ENCODE assay signal across 20 mouse cellular contexts in genomic region chr6:51457283-51457682, GRCm38 (mm10). TPM values are rescaled to one million over a fixed set of nuclear protein-coding genes. Genes with fewer than 3 reads are reported as not detected.
DNase-seq lines count a peak whose midpoint lies in the region; ATAC-seq and TF ChIP-seq lines count a peak whose summit lies in the region.
"Had no signal": no experiment of that assay in that cellular context is flagged by ENCODE, and none has a peak within 500 bp of the region (broad histone marks: within the 10 kb centered on the region; RNA-seq: fewer than 3 reads in every experiment).

No protein-coding gene starts in this region.

- H3K4me3 ChIP-seq in limb, embryonic 12.5 days (replicated peaks) = no peak overlapping the region
- H3K4me3 ChIP-seq in lung, postnatal 0 days (ENCODE audit: low read depth, low read length) = no peak overlapping the region
- H3K4me3 ChIP-seq: embryonic facial prominence, embryonic 10.5 days; erythroblast, embryonic 14.5 days; forebrain, embryonic 15.5 days; hindbrain, embryonic 12.5 days had no signal

- WGBS in limb, embryonic 12.5 days = 79% methylated on average over 3 of the region's 3 CpGs
- 66% methylated on average over 3 of the region's 3 CpGs for WGBS in lung, postnatal 0 days

- H3K27ac ChIP-seq in limb, embryonic 12.5 days = 0 out of 2 replicates have a peak overlapping the region, but pooled peaks have one; percentile 1
- H3K27ac ChIP-seq in lung, postnatal 0 days (ENCODE audit: low read length) = no peak overlapping the region
- H3K27ac ChIP-seq: embryonic facial prominence, embryonic 10.5 days; forebrain, embryonic 15.5 days; hindbrain, embryonic 12.5 days had no signal

- no peak for ATAC-seq in limb, embryonic 12.5 days (ENCODE audit: insufficient number of reproducible peaks, insufficient read depth, low FRiP score, low TSS enrichment, low read depth)
- ATAC-seq in lung, postnatal 0 days = no peak
- ATAC-seq: activated CD4-positive, CD25-positive, alpha-beta regulatory T cell, adult 4 months; forebrain, embryonic 15.5 days; hindbrain, embryonic 16.5 days had no signal

- H3K4me1 ChIP-seq in limb, embryonic 12.5 days (replicated peaks) = peaks cover 6% of the 10 kb centered on the region
- no peaks in the 10 kb centered on the region for H3K4me1 ChIP-seq in lung, postnatal 0 days (ENCODE audit: insufficient read depth, low read depth, low read length)
- H3K4me1 ChIP-seq: forebrain, embryonic 15.5 days; hindbrain, embryonic 12.5 days had no signal

- no peak for TF ChIP-seq CTCF in lung, postnatal 0 days (IDR thresholded peaks at IDR 0.05)

- H3K36me3 ChIP-seq in limb, embryonic 12.5 days = peaks cover 42% of the 10 kb centered on the region
- peaks cover 10% of the 10 kb centered on the region; the same call in 1 of the 2 replicates for H3K36me3 ChIP-seq in lung, postnatal 0 days (ENCODE audit: insufficient read depth, low read length)

- no peak for TF ChIP-seq EP300 in lung, postnatal 0 days (IDR thresholded peaks at IDR 0.05)

- H3K27me3 ChIP-seq in limb, embryonic 12.5 days = no peaks in the 10 kb centered on the region
- no peaks in the 10 kb centered on the region for H3K27me3 ChIP-seq in lung, postnatal 0 days (replicated peaks; ENCODE audit: insufficient read depth, low read length)
- H3K27me3 ChIP-seq: forebrain, embryonic 15.5 days; hindbrain, embryonic 12.5 days had no signal

- peak; percentile 80 for DNase-seq in heart, adult 11 months
- DNase-seq in heart, adult 18-20 months = no peak
- DNase-seq in 416B (ENCODE audit: low read depth) = peak; percentile 51
- DNase-seq in ZHBTc4 (ENCODE audit: low read depth, low spot score) = peak; percentile 15
- DNase-seq in layer of hippocampus, adult 18-20 months (ENCODE audit: low spot score in 2 of 2) = no peak
- DNase-seq in layer of hippocampus, postnatal 36 days = no peak
- no peak for DNase-seq in lung, postnatal 0 days (ENCODE audit: low spot score)
- DNase-seq: adrenal gland, postnatal 14 days; cerebellum, adult 11-12 months; cerebellum, adult 9-10 months; gastrocnemius, postnatal 10 days; heart, postnatal 10 days; heart, postnatal 4 days had no signal

- no peaks in the 10 kb centered on the region for H3K9me3 ChIP-seq in limb, embryonic 12.5 days
- H3K9me3 ChIP-seq in lung, postnatal 0 days (ENCODE audit: low read length) = no peaks in the 10 kb centered on the region
- H3K9me3 ChIP-seq: embryonic facial prominence, embryonic 10.5 days; forebrain, embryonic 15.5 days; hindbrain, embryonic 12.5 days had no signal

- no peak overlapping the region for H3K4me2 ChIP-seq in limb, embryonic 12.5 days
- no peak overlapping the region for H3K4me2 ChIP-seq in lung, postnatal 0 days (replicated peaks; ENCODE audit: low read depth, low read length)
- H3K4me2 ChIP-seq: forebrain, embryonic 15.5 days; hindbrain, embryonic 12.5 days had no signal

- H3K9ac ChIP-seq in limb, embryonic 12.5 days (replicated peaks) = no peak overlapping the region
- H3K9ac ChIP-seq in lung, postnatal 0 days (replicated peaks; ENCODE audit: low read depth) = no peak overlapping the region
- H3K9ac ChIP-seq: forebrain, embryonic 15.5 days; hindbrain, embryonic 12.5 days had no signal

RNA-seq across cellular contexts. Expression of gene Hnrnpa2b1, which starts 12.4 kb away (rescaled TPM):
- 100 to 1,000 TPM; 437 to 447 TPM for total RNA-seq in heart, adult 18-20 months (2021)
- polyA plus RNA-seq in limb, embryonic 12.5 days (2016; fragmentation: Nextera tagmentation; extraction: Ambion mirVana) = 2,291 and 2,602 TPM in 2 replicates
- total RNA-seq in layer of hippocampus, adult 18-20 months (2021) = 100 to 1,000 TPM; 482 to 501 TPM
- 100 to 1,000 TPM; 518 to 547 TPM for total RNA-seq in layer of hippocampus, postnatal 36 days (2021)
- polyA plus RNA-seq in lung, postnatal 0 days (2015; fragmentation: Nextera tagmentation; extraction: Ambion mirVana) = 613 and 721 TPM in 2 replicates

RNA-seq across cellular contexts. Expression of gene Cbx3, which starts 12.9 kb away (rescaled TPM):
- 10 to 100 TPM; 61.9 to 63.4 TPM for total RNA-seq in heart, adult 18-20 months (2021)
- polyA plus RNA-seq in limb, embryonic 12.5 days (2016; fragmentation: Nextera tagmentation; extraction: Ambion mirVana) = 622 TPM in 2 replicates
- 100 to 1,000 TPM; 130 to 142 TPM for total RNA-seq in layer of hippocampus, adult 18-20 months (2021)
- total RNA-seq in layer of hippocampus, postnatal 36 days (2021) = 100 to 1,000 TPM; 139 to 148 TPM
- polyA plus RNA-seq in lung, postnatal 0 days (2015; fragmentation: Nextera tagmentation; extraction: Ambion mirVana) = 233 and 240 TPM in 2 replicates

RNA-seq across cellular contexts. Expression of gene Nfe2l3, which starts 24.8 kb away (rescaled TPM):
- total RNA-seq in heart, adult 18-20 months (2021) = under 1 TPM in 1 of 2 experiments, not detected in 1; 0.18 TPM
- polyA plus RNA-seq in limb, embryonic 12.5 days (2016; fragmentation: Nextera tagmentation; extraction: Ambion mirVana) = 0.96 and 1.4 TPM in 2 replicates
- total RNA-seq in layer of hippocampus, adult 18-20 months (2021) = 1 to 10 TPM; 3.2 to 3.7 TPM
- total RNA-seq in layer of hippocampus, postnatal 36 days (2021) = 1 to 10 TPM; 2.0 TPM
- polyA plus RNA-seq in lung, postnatal 0 days (2015; fragmentation: Nextera tagmentation; extraction: Ambion mirVana) = 2.9 and 3.0 TPM in 2 replicates
- polyA plus RNA-seq: erythroblast, embryonic 14.5 days had no signal

Comparison
In these comparisons a context has a peak if more than half of its experiments do, and no peak if none do; other contexts are left out.
1. DNase-seq: peak in heart, adult 11 months (single experiment), 416B (single experiment) and ZHBTc4 (single experiment); none in heart, adult 18-20 months (0 of 2), layer of hippocampus, adult 18-20 months (0 of 2), layer of hippocampus, postnatal 36 days (0 of 2) and lung, postnatal 0 days (single experiment).